Mouse (Mus musculus): ENCODE data around the gene Unc13a.

- no peak for TF ChIP-seq POLR2A (IDR thresholded peaks at IDR 0.05; ENCODE audit: low read depth, low read length)
- TF ChIP-seq CTCF (IDR thresholded peaks at IDR 0.05; ENCODE audit: extremely low read depth, insufficient read depth, insufficient read length, insufficient replicate concordance): no peak
These were observed 41.8 kb downstream of the Unc13a start for GRCm38 (mm10) chr8:71629781-71630212.
